Mouse (Mus musculus) forebrain, embryonic 13.5 days (tissue): ENCODE data around the gene Gje1. TPM values are rescaled to one million over a fixed set of nuclear protein-coding genes. Genes with fewer than 3 reads are reported as not detected.

ENCODE experiments used
- ATAC-seq: fragments of 200-750 bp; cut with Nextera tagmentation; 2 replicates; pipeline ENCODE4 v1.8.0; 2017
- H3K27ac ChIP-seq: fragments of 300-500 bp; sonication (generic); 2 replicates; pipeline ENCODE4 v1.5.1; 2015; ENCODE audit warnings: inconsistent platforms, mild to moderate bottlenecking, moderate library complexity
- H3K27me3 ChIP-seq: fragments of 300-500 bp; sonication (generic); 2 replicates; pipeline ENCODE4 v1.6.1; 2015; ENCODE audit warnings: mild to moderate bottlenecking, inconsistent platforms
- H3K36me3 ChIP-seq: fragments of 300-500 bp; sonication (generic); 2 replicates; pipeline ENCODE4 v1.6.1; 2015; ENCODE audit warnings: mild to moderate bottlenecking, inconsistent platforms; ENCODE audit not compliant: poor library complexity, severe bottlenecking
- H3K4me1 ChIP-seq: fragments of 300-500 bp; sonication (generic); 2 replicates; pipeline ENCODE4 v1.6.1; 2015; ENCODE audit warnings: inconsistent platforms
- H3K4me2 ChIP-seq: fragments of 300-500 bp; sonication (generic); 2 replicates; pipeline ENCODE4 v1.6.1; 2015; ENCODE audit warnings: inconsistent platforms, mild to moderate bottlenecking, moderate library complexity
- H3K4me3 ChIP-seq: fragments of 300-500 bp; sonication (generic); 2 replicates; pipeline ENCODE4 v1.5.1; 2015; ENCODE audit warnings: mild to moderate bottlenecking, inconsistent platforms
- H3K9ac ChIP-seq: fragments of 300-500 bp; sonication (generic); 2 replicates; pipeline ENCODE4 v1.6.1; 2015; ENCODE audit warnings: mild to moderate bottlenecking, inconsistent platforms
- H3K9me3 ChIP-seq: fragments of 300-500 bp; sonication (generic); replicated peaks from 2 replicates; pipeline ENCODE4 v1.6.1; 2016; ENCODE audit warnings: inconsistent platforms
- WGBS: fragments of 180-500 bp; shearing (Covaris S2); methylation state at CpG from one replicate; pipeline ENCODE4 v1.1.7; 2015; 5-methylcytosine and 5-hydroxymethylcytosine counted together
- polyA plus RNA-seq: library from polyadenylated mRNA; unstranded; fragments of >200 nt; fragmentation: Nextera tagmentation; extraction: Ambion mirVana; gene quantifications from 2 replicates; pipeline ENCODE4 v1.2.1, GENCODE M21; 2015

Gene Gje1
- not detected in 2 replicates for polyA plus RNA-seq

- no peak within 1 kb of the TSS for H3K4me3 ChIP-seq
- 50% methylated on average over 3 of the region's 3 CpGs for WGBS
- no peak within 1 kb of the TSS for H3K4me2 ChIP-seq
- no peak within 1 kb of the TSS for H3K27ac ChIP-seq
- no peak within 1 kb of the TSS for H3K9ac ChIP-seq
- H3K9me3 ChIP-seq: no peaks in the 10 kb centered on the region
- H3K4me1 ChIP-seq: no peaks in the 10 kb centered on the region
- H3K36me3 ChIP-seq: no peaks in the 10 kb centered on the region
- no peaks in the 10 kb centered on the region for H3K27me3 ChIP-seq
- no peak for ATAC-seq
Observed at GRCm38 (mm10) chr10:14718114-14718513, at the start of gene Gje1. Gje1 (minus strand) TSS chr10:14718214.

- WGBS: 20% methylated on average over 8 of the region's 8 CpGs
- ATAC-seq: no peak
- Histone ChIP-seq H3K27ac (no peak overlapping the region), H3K9me3 (no peaks in the 10 kb centered on the region), H3K9ac (0 out of 2 replicates have a peak overlapping the region, but pooled peaks have one; percentile 53), H3K4me3 (peak overlapping the region; percentile 40), H3K4me1 (0 out of 2 replicates have a peak, but pooled peaks cover 7% of the 10 kb centered on the region), H3K27me3 (peaks cover 11% of the 10 kb centered on the region; the same call in 1 of the 2 replicates), H3K4me2 (peak overlapping the region; percentile 74), H3K36me3 (no peaks in the 10 kb centered on the region)
Observed at GRCm38 (mm10) chr10:14760618-14761017, 42.6 kb upstream of the Gje1 start.

GRCm38 (mm10) chr10:14759665-14760558 is 41.9 kb upstream of the Gje1 start:
- peak overlapping the region; percentile 74 for H3K4me2 ChIP-seq
- H3K4me1 ChIP-seq: 0 out of 2 replicates have a peak, but pooled peaks cover 7% of the 10 kb centered on the region
- ATAC-seq: peak; percentile 63; the same call in 1 of the 2 replicates
- no peaks in the 10 kb centered on the region for H3K9me3 ChIP-seq
- peak overlapping the region; percentile 40 for H3K4me3 ChIP-seq
- no peak overlapping the region for H3K27ac ChIP-seq
- peaks cover 11% of the 10 kb centered on the region; the same call in 1 of the 2 replicates for H3K27me3 ChIP-seq
- WGBS: 2% methylated on average over 35 of the region's 35 CpGs
- H3K9ac ChIP-seq: peak overlapping the region; percentile 53; the same call in 1 of the 2 replicates
- no peaks in the 10 kb centered on the region for H3K36me3 ChIP-seq

- no peaks in the 10 kb centered on the region for H3K36me3 ChIP-seq
- ATAC-seq: peak; percentile 70
- WGBS: 9% methylated on average over 2 of the region's 2 CpGs
- no peak overlapping the region for H3K27ac ChIP-seq
- no peaks in the 10 kb centered on the region for H3K9me3 ChIP-seq
- H3K27me3 ChIP-seq: no peaks in the 10 kb centered on the region
- no peaks in the 10 kb centered on the region for H3K4me1 ChIP-seq
- no peak overlapping the region for H3K9ac ChIP-seq
- no peak overlapping the region for H3K4me3 ChIP-seq
- no peak overlapping the region for H3K4me2 ChIP-seq
Observed at GRCm38 (mm10) chr10:14734285-14734684, 16.3 kb upstream of the Gje1 start.

GRCm38 (mm10) chr10:14725671-14726070 is 7.7 kb upstream of the Gje1 start:
- Histone ChIP-seq H3K4me3 (no peak overlapping the region), H3K27me3 (no peaks in the 10 kb centered on the region), H3K4me1 (no peaks in the 10 kb centered on the region), H3K27ac (no peak overlapping the region), H3K9me3 (no peaks in the 10 kb centered on the region), H3K36me3 (no peaks in the 10 kb centered on the region), H3K9ac (no peak overlapping the region), H3K4me2 (no peak overlapping the region)
- WGBS: 66% methylated on average over 9 of the region's 9 CpGs
- no peak for ATAC-seq

- Histone ChIP-seq H3K36me3 (no peaks in the 10 kb centered on the region), H3K4me3 (peak within 1 kb of the TSS; percentile 88), H3K9ac (peak within 1 kb of the TSS; percentile 76), H3K27ac (peak within 1 kb of the TSS; percentile 49; the same call in 1 of the 2 replicates), H3K4me2 (peak within 1 kb of the TSS; percentile 67), H3K9me3 (no peaks in the 10 kb centered on the region), H3K4me1 (peaks cover 20% of the 10 kb centered on the region), H3K27me3 (no peaks in the 10 kb centered on the region)
- under 1% methylated on average over 47 of the region's 50 CpGs for WGBS
- ATAC-seq: peak; percentile 98
Observed at GRCm38 (mm10) chr10:14705072-14706066, 12.6 kb downstream of the Gje1 start, which contains the start of the genes Vta1 and Nmbr. Vta1 (minus strand) TSS chr10:14705560. Nmbr (plus strand) TSS chr10:14705591.

- no peaks in the 10 kb centered on the region for H3K36me3 ChIP-seq
- peak overlapping the region; percentile 41 for H3K27ac ChIP-seq
- WGBS: 31% methylated on average over 4 of the region's 4 CpGs
- H3K4me3 ChIP-seq: peak overlapping the region; percentile 88
- H3K27me3 ChIP-seq: no peaks in the 10 kb centered on the region
- no peak for ATAC-seq
- H3K4me1 ChIP-seq: peaks cover 20% of the 10 kb centered on the region
- no peaks in the 10 kb centered on the region for H3K9me3 ChIP-seq
- peak overlapping the region; percentile 39 for H3K9ac ChIP-seq
- H3K4me2 ChIP-seq: peak overlapping the region; percentile 67
Observed at GRCm38 (mm10) chr10:14703830-14704420, 14.1 kb downstream of the Gje1 start.

GRCm38 (mm10) chr10:14703239-14703638 is 14.8 kb downstream of the Gje1 start:
- ATAC-seq: peak; percentile 6; the same call in 1 of the 2 replicates
- no peak overlapping the region for H3K27ac ChIP-seq
- H3K27me3 ChIP-seq: no peaks in the 10 kb centered on the region
- peak overlapping the region; percentile 39; the same call in 1 of the 2 replicates for H3K9ac ChIP-seq
- WGBS: 31% methylated on average over 1 of the region's 1 CpGs
- peak overlapping the region; percentile 88 for H3K4me3 ChIP-seq
- peak overlapping the region; percentile 67 for H3K4me2 ChIP-seq
- peaks cover 20% of the 10 kb centered on the region for H3K4me1 ChIP-seq
- no peaks in the 10 kb centered on the region for H3K9me3 ChIP-seq
- H3K36me3 ChIP-seq: no peaks in the 10 kb centered on the region

GRCm38 (mm10) chr10:14690349-14690748 is 27.7 kb downstream of the Gje1 start:
- Histone ChIP-seq H3K9ac (no peak overlapping the region), H3K27me3 (no peaks in the 10 kb centered on the region), H3K4me3 (no peak overlapping the region), H3K27ac (no peak overlapping the region), H3K36me3 (peaks cover 18% of the 10 kb centered on the region), H3K9me3 (no peaks in the 10 kb centered on the region), H3K4me2 (no peak overlapping the region), H3K4me1 (peaks cover 4% of the 10 kb centered on the region; the same call in 1 of the 2 replicates)
- ATAC-seq: no peak
- WGBS: 40% methylated on average over 3 of the region's 3 CpGs

GRCm38 (mm10) chr10:14688785-14689442 is 29.1 kb downstream of the Gje1 start:
- WGBS: 95% methylated on average over 6 of the region's 6 CpGs
- Histone ChIP-seq H3K4me2 (no peak overlapping the region), H3K9me3 (no peaks in the 10 kb centered on the region), H3K27ac (no peak overlapping the region), H3K9ac (no peak overlapping the region), H3K27me3 (no peaks in the 10 kb centered on the region), H3K4me1 (peaks cover 4% of the 10 kb centered on the region; the same call in 1 of the 2 replicates), H3K4me3 (no peak overlapping the region), H3K36me3 (peaks cover 18% of the 10 kb centered on the region)
- no peak for ATAC-seq

- Histone ChIP-seq H3K27me3 (no peaks in the 10 kb centered on the region), H3K9ac (no peak overlapping the region), H3K4me1 (peaks cover 4% of the 10 kb centered on the region; the same call in 1 of the 2 replicates), H3K4me2 (no peak overlapping the region), H3K9me3 (no peaks in the 10 kb centered on the region), H3K36me3 (peaks cover 18% of the 10 kb centered on the region), H3K27ac (no peak overlapping the region), H3K4me3 (no peak overlapping the region)
- ATAC-seq: no peak
- 98% methylated on average over 1 of the region's 1 CpGs for WGBS
Observed at GRCm38 (mm10) chr10:14685663-14686062, 32.4 kb downstream of the Gje1 start.
